Mouse (Mus musculus): ENCODE data around the gene Cxcl16. TPM values are rescaled to one million over a fixed set of nuclear protein-coding genes. Genes with fewer than 3 reads are reported as not detected.
A peak's percentile ranks its signal among the peaks of the same experiment; 100 is the strongest.

Cxcl16 gene
- not detected in 2 replicates for total RNA-seq (2014; fragmentation: Nextera tagmentation)
- not detected in 2 replicates for total RNA-seq (2017)
- polyA plus RNA-seq (2012), result not detected in 2 replicates

GRCm38 (mm10) chr11:70459601-70460101 lies at the start of gene Cxcl16:
Cxcl16 (minus strand) TSS chr11:70459984.
- H3K4me1 ChIP-seq (ENCODE audit: insufficient read depth, low read depth, low read length), result peaks cover 6% of the 10 kb centered on the region
- DNase-seq (ENCODE audit: low spot score) (no peak), ATAC-seq (ENCODE audit: extremely low read depth, insufficient number of reproducible peaks, low FRiP score, poor library complexity, severe bottlenecking) (no peak)
- H3K9me3 ChIP-seq (replicated peaks), result no peaks in the 10 kb centered on the region
- H3K4me3 ChIP-seq (ENCODE audit: low read depth, low read length), result no peak within 1 kb of the TSS
- H3K27me3 ChIP-seq (ENCODE audit: insufficient read depth, low read length), result peaks cover 25% of the 10 kb centered on the region; the same call in 1 of the 2 replicates
- H3K36me3 ChIP-seq (replicated peaks), result peaks cover 10% of the 10 kb centered on the region
- TF ChIP-seq TAL1 (conservative IDR thresholded peaks at IDR 0.05; ENCODE audit: low read depth, low read length) (no peak), CTCF (IDR thresholded peaks at IDR 0.05; ENCODE audit: low read depth, low read length) (no peak), GATA1 (IDR thresholded peaks at IDR 0.05; ENCODE audit: borderline replicate concordance, low read length) (no peak), POLR2AphosphoS5 (IDR thresholded peaks at IDR 0.05; ENCODE audit: insufficient replicate concordance, low read depth, low read length) (no peak)

GRCm38 (mm10) chr11:70506962-70507515 lies 47.3 kb upstream of the Cxcl16 start:
- no peak for DNase-seq (ENCODE audit: low spot score)
- H3K9me3 ChIP-seq (replicated peaks), result no peaks in the 10 kb centered on the region
- no peak for ATAC-seq (ENCODE audit: extremely low read depth, insufficient number of reproducible peaks, low FRiP score, poor library complexity, severe bottlenecking)
- H3K27me3 ChIP-seq (ENCODE audit: insufficient read depth, low read length), result peaks cover 50% of the 10 kb centered on the region
- TF ChIP-seq GATA2 (IDR thresholded peaks at IDR 0.05; ENCODE audit: borderline replicate concordance, low read depth, low read length) (no peak), TAL1 (conservative IDR thresholded peaks at IDR 0.05; ENCODE audit: low read depth, low read length) (no peak), POLR2AphosphoS5 (IDR thresholded peaks at IDR 0.05; ENCODE audit: insufficient replicate concordance, low read depth, low read length) (no peak), GATA1 (IDR thresholded peaks at IDR 0.05; ENCODE audit: borderline replicate concordance, low read length) (no peak), CTCF (IDR thresholded peaks at IDR 0.05; ENCODE audit: low read depth, low read length) (no peak)
- peaks cover 13% of the 10 kb centered on the region for H3K4me1 ChIP-seq (ENCODE audit: insufficient read depth, low read depth, low read length)
- no peak overlapping the region for H3K4me3 ChIP-seq (ENCODE audit: low read depth, low read length)
- no peaks in the 10 kb centered on the region for H3K36me3 ChIP-seq (replicated peaks)

- no peak overlapping the region for H3K4me3 ChIP-seq (ENCODE audit: low read depth, low read length)
- no peaks in the 10 kb centered on the region for H3K9me3 ChIP-seq (replicated peaks)
- no peak for TF ChIP-seq GATA2 (IDR thresholded peaks at IDR 0.05; ENCODE audit: borderline replicate concordance, low read depth, low read length)
- 0 out of 2 replicates have a peak, but pooled peaks have one; percentile 30 for TF ChIP-seq CTCF (IDR thresholded peaks at IDR 0.05; ENCODE audit: low read depth, low read length)
- peaks cover 50% of the 10 kb centered on the region for H3K27me3 ChIP-seq (ENCODE audit: insufficient read depth, low read length)
- H3K36me3 ChIP-seq (replicated peaks), result no peaks in the 10 kb centered on the region
- ATAC-seq (ENCODE audit: extremely low read depth, insufficient number of reproducible peaks, low FRiP score, poor library complexity, severe bottlenecking), result no peak
- H3K4me1 ChIP-seq (ENCODE audit: insufficient read depth, low read depth, low read length), result peaks cover 13% of the 10 kb centered on the region
- peak; percentile 60 for DNase-seq (ENCODE audit: low spot score)
These were observed 46.6 kb upstream of the Cxcl16 start for GRCm38 (mm10) chr11:70506385-70506784.

- H3K4me3 ChIP-seq (ENCODE audit: low read depth, low read length), result no peak within 1 kb of the TSS
- no peak for TF ChIP-seq GATA2 (IDR thresholded peaks at IDR 0.05; ENCODE audit: borderline replicate concordance, low read depth, low read length)
- no peak for TF ChIP-seq POLR2AphosphoS5 (IDR thresholded peaks at IDR 0.05; ENCODE audit: insufficient replicate concordance, low read depth, low read length)
- no peak for TF ChIP-seq GATA1 (IDR thresholded peaks at IDR 0.05; ENCODE audit: borderline replicate concordance, low read length)
- TF ChIP-seq TAL1 (conservative IDR thresholded peaks at IDR 0.05; ENCODE audit: low read depth, low read length), result no peak
- TF ChIP-seq CTCF (IDR thresholded peaks at IDR 0.05; ENCODE audit: low read depth, low read length), result no peak
- H3K9me3 ChIP-seq (replicated peaks), result no peaks in the 10 kb centered on the region
- peaks cover 42% of the 10 kb centered on the region for H3K27me3 ChIP-seq (ENCODE audit: insufficient read depth, low read length)
- H3K36me3 ChIP-seq (replicated peaks), result no peaks in the 10 kb centered on the region
- DNase-seq (ENCODE audit: low spot score) (no peak), ATAC-seq (ENCODE audit: extremely low read depth, insufficient number of reproducible peaks, low FRiP score, poor library complexity, severe bottlenecking) (no peak)
- H3K4me1 ChIP-seq (ENCODE audit: insufficient read depth, low read depth, low read length), result peaks cover 13% of the 10 kb centered on the region
These were observed 45.2 kb upstream of the Cxcl16 start, which contains the start of gene Tm4sf5 for GRCm38 (mm10) chr11:70504970-70505369. Tm4sf5 (plus strand) TSS chr11:70505244.

GRCm38 (mm10) chr11:70502018-70502417 lies 42.2 kb upstream of the Cxcl16 start:
- ATAC-seq (ENCODE audit: extremely low read depth, insufficient number of reproducible peaks, low FRiP score, poor library complexity, severe bottlenecking), result no peak
- Histone ChIP-seq H3K27me3 (ENCODE audit: insufficient read depth, low read length) (peaks cover 27% of the 10 kb centered on the region), H3K4me3 (ENCODE audit: low read depth, low read length) (no peak overlapping the region), H3K9me3 (replicated peaks) (no peaks in the 10 kb centered on the region), H3K36me3 (replicated peaks) (no peaks in the 10 kb centered on the region), H3K4me1 (ENCODE audit: insufficient read depth, low read depth, low read length) (peaks cover 13% of the 10 kb centered on the region)
- no peak for DNase-seq (ENCODE audit: low spot score)
- TF ChIP-seq CTCF (IDR thresholded peaks at IDR 0.05; ENCODE audit: low read depth, low read length) (no peak), TAL1 (conservative IDR thresholded peaks at IDR 0.05; ENCODE audit: low read depth, low read length) (no peak), GATA2 (IDR thresholded peaks at IDR 0.05; ENCODE audit: borderline replicate concordance, low read depth, low read length) (no peak), GATA1 (IDR thresholded peaks at IDR 0.05; ENCODE audit: borderline replicate concordance, low read length) (no peak), POLR2AphosphoS5 (IDR thresholded peaks at IDR 0.05; ENCODE audit: insufficient replicate concordance, low read depth, low read length) (no peak)

GRCm38 (mm10) chr11:70500476-70500812 lies 40.7 kb upstream of the Cxcl16 start:
- H3K9me3 ChIP-seq (replicated peaks), result no peaks in the 10 kb centered on the region
- H3K4me3 ChIP-seq (ENCODE audit: low read depth, low read length), result no peak overlapping the region
- H3K4me1 ChIP-seq (ENCODE audit: insufficient read depth, low read depth, low read length), result peaks cover 7% of the 10 kb centered on the region
- H3K27me3 ChIP-seq (ENCODE audit: insufficient read depth, low read length), result peaks cover 29% of the 10 kb centered on the region
- TF ChIP-seq POLR2AphosphoS5 (IDR thresholded peaks at IDR 0.05; ENCODE audit: insufficient replicate concordance, low read depth, low read length) (no peak), CTCF (IDR thresholded peaks at IDR 0.05; ENCODE audit: low read depth, low read length) (no peak), GATA2 (IDR thresholded peaks at IDR 0.05; ENCODE audit: borderline replicate concordance, low read depth, low read length) (no peak), TAL1 (conservative IDR thresholded peaks at IDR 0.05; ENCODE audit: low read depth, low read length) (no peak), GATA1 (IDR thresholded peaks at IDR 0.05; ENCODE audit: borderline replicate concordance, low read length) (no peak)
- no peak for DNase-seq (ENCODE audit: low spot score)
- ATAC-seq (ENCODE audit: extremely low read depth, insufficient number of reproducible peaks, low FRiP score, poor library complexity, severe bottlenecking), result no peak
- no peaks in the 10 kb centered on the region for H3K36me3 ChIP-seq (replicated peaks)
